Mouse (Mus musculus) lung, adult 2 months (tissue): Measurements from ENCODE around the gene Napa.

Experiments used
- CTCF ChIP-seq: fragments of 200-500 bp; IDR thresholded peaks from 2 replicates; pipeline ENCODE4 v1.5.1; 2011; ENCODE audit warnings: mild to moderate bottlenecking, low read length, control low read depth; ENCODE audit not compliant: insufficient read depth
- POLR2A ChIP-seq: fragments of 200-500 bp; IDR thresholded peaks from 2 replicates; pipeline ENCODE4 v1.6.1; 2011; ENCODE audit warnings: low read depth, mild to moderate bottlenecking, control low read depth, low read length, borderline replicate concordance; ENCODE audit errors: extremely low read depth

DNA sequence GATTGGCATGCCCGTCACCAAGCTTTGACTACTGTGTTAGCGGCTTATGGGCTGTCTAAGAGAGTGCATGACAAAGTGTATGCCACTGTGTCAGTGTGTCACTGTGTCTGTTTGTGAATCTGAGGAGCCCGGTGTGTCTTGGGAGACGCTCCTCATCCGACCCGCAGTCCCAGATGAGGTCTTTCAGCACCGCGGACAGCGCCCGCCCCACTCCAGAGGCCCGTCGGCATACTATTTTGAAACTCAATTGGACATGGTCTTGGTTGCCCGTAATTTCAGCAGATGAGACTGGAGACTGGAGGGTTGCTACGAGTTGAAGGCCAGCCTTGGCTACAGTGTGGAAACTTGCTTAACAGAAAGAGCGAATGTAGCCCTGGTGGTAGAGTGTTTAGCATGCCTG lies 49.4 kb downstream of the Napa start:
- no peak for TF ChIP-seq POLR2A
- no peak for TF ChIP-seq CTCF
